Mouse (Mus musculus) liver, postnatal 0 days (tissue): ENCODE measurements at regions not wholly inside any gene's neighbourhood (a gene's known extent, or its start where the extent isn't known, plus 50 kb on each side); places are given as distances from the start of the nearest gene placed in this dataset.

ENCODE experiments used
- CTCF ChIP-seq: sonication (generic); IDR thresholded peaks from 2 replicates; pipeline ENCODE4 v1.5.1; 2016; ENCODE audit warnings: antibody characterized with exemption, low read depth
- EP300 ChIP-seq: IDR thresholded peaks from 2 replicates; pipeline ENCODE4 v1.6.1; 2016; ENCODE audit warnings: antibody characterized with exemption, low read depth, mild to moderate bottlenecking

- TF ChIP-seq CTCF (no peak), EP300 (no peak)
Observed at GRCm38 (mm10) chr8:127977746-127978145, 380.7 kb upstream of the Nrp1 start.
